Mouse (Mus musculus): ENCODE results near the gene Zfp771.

DNA sequence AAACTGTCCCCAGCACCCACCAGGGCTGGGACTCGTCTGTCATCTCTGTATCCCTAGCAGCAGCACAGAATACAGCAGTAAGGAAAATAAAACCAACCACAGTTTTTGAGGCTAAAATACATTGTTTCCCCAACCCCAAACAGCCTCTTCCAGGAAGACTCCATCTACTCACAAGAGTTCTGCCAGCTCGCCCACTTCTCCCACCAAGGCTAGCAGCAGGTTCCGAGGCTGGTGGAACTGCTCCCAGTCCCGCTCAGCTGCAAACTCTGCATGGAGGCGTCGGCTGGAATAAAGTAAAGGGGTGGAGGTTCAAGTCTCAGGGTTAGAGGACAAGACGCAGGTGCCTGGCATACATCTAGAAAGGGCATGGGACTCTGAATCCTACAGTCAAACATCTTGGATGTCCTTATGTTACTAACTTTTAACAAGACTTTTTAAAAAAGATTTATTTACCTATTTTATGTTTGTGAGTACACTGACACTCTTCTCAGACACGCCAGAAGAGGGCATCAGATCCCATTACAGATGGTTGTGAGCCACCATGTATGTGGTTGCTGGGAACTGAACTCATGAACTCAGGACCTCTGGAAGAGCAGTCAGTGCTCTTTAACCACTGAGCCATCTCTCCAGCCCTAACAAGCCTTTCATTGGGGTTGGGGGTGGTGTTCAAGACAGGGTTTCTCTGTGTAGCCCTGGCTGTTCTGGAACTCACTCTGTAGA, 15.3 kb downstream of the Zfp771 start:
- TF ChIP-seq CTCF (IDR thresholded peaks at IDR 0.05; ENCODE audit: low read depth) (peak; percentile 16; the same call in 1 of the 2 replicates), EP300 (IDR thresholded peaks at IDR 0.05; ENCODE audit: low read depth) (no peak)
